Mouse (Mus musculus) brain, adult 2 months (tissue): ENCODE measurements around the gene Map3k12.
A peak's percentile ranks its signal among the peaks of the same experiment; 100 is the strongest.

Experiments used
- DNase-seq: peaks from one replicate; pipeline ENCODE4 v3.0.0; 2011; ENCODE audit warnings: low read depth, low spot score

Map3k12 gene

DNA sequence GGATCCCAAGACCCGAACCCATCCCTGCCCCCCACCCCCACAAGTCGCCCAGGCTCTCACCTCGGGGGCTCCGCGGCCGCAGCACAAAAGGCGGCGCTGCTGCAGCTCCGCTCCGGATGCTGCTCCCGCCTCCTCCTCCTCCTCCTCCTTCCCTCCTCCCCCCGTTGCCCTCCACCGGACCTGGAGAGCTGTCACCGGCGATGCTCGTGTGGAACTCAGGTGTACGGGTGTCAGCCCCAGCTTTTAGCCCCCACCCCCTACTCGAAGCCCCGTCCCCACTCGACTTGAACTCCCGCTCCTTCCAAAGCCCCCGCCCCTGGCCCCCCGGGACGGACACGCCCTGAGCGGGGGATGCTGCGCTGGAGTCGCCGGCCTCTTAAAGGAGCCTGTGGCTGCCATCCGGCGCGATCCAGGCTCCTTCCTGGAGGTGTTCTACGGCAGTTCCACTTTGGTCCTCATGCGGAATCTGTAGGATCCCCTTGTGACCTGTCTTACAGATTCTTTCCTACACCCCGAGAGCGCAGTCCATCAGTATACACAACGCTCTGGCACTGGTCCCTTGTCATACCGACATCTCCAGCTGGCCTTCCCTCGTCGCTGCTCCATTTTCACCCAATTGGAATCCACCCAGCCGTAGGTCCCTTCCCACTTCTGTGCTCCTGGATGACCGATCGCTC, at the start of gene Map3k12:
TSS of gene Map3k12 (minus strand) at position 337 of the 677 bp plus-strand sequence.
- peak; percentile 94 for DNase-seq

DNA sequence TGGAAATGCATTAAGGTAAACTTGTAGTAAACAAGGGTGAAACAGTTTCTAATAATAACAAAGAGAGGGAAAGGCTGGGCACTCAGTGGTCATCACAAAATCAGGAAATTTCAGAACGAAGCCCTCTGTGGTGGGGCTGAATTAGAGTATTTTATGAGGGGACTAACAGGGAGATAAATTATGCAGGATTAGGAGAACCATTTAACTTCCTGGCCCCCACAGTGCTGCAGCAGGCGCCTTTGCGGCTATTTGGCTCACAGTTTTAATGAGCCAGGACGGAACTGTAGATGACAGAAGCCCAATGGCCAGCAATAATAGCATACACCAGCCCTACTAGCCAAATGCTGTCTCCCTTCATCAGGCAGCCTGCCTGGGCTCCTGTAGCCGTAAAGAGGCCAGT, 46.8 kb upstream of the Map3k12 start:
- peak; percentile 70 for DNase-seq

DNA sequence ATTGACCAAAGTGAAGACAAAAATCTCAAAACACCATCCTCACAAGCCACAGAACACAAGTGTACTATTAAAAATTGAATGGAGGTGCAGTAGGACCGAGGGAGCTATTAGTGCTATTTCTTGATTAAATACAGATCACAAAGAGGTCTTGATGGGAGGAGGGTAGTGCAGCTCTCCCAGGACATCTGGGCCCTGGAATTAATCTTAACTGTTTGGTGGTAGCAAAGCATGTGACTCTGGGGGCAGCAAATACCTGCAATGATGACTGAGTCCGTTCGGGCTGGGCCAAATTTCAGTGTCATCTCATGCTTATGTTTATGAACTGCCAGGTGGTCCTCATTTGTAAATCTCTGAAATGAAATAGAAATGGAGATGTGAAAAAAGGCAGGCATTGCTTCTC, 46.2 kb upstream of the Map3k12 start:
- DNase-seq, result no peak

- DNase-seq, result no peak
Measured at GRCm38 (mm10) chr15:102562491-102562890, 45.6 kb upstream of the Map3k12 start.

- DNase-seq, result peak; percentile 59
Measured at GRCm38 (mm10) chr15:102557580-102557979, 40.7 kb upstream of the Map3k12 start.

- no peak for DNase-seq
Measured at GRCm38 (mm10) chr15:102555581-102555980, 38.7 kb upstream of the Map3k12 start.

GRCm38 (mm10) chr15:102552599-102552998, 35.7 kb upstream of the Map3k12 start:
- DNase-seq, result no peak

DNA sequence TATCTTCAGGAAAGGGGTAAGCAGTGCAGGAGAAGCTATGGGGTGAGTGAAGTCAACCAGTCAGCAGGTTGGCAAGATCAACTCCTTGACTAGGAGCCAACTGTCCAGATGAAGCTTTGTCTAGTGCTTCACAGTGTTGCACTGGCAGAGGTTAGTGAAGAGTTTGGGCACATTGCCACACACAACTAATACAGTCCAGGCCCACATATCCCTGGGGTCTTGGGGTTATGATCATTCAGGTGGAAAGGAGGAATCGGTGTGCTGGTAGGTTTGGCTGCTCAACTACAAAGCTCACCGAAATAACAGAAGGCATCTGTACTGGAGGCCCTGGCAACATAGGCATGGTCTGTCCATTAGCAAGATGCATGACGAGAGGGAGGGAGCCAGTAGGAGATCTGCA, 30.6 kb upstream of the Map3k12 start:
- peak; percentile 98 for DNase-seq

DNA sequence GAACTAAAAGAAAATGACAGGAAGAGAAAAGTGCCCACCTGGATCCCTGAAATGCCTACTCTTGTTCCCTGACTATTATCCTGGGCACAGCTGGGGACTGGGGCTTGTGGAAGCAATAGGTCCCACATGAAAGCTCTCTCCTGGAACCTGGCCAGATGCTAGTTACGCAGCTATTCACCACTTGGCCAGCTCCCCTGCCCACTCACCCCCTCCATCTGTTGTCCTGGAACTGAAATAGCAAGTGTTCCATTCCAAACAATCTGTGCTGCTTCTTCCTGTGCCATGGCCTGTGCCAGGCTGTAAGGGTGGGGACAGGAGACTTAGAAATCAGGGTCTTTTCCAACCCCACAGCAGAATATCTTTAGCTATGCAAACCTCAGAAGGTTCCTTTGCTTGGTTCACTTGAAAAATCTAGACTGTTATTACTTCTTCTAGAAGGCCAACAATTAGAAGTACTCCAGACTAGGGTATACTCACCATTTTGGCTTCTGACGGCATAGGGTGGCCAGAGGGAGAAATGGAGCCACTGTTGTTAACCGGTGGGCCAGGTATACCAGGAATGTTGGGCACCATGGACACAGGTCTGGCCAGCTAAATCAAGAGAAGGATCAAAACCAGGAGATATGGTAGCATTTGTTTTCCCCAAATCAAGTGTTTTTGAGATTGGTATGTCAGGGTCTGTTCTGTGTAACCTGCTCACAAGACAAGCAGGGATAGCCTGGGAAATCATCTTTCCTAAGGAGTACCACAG, 30.0 kb upstream of the Map3k12 start:
- DNase-seq, result peak; percentile 100

DNA sequence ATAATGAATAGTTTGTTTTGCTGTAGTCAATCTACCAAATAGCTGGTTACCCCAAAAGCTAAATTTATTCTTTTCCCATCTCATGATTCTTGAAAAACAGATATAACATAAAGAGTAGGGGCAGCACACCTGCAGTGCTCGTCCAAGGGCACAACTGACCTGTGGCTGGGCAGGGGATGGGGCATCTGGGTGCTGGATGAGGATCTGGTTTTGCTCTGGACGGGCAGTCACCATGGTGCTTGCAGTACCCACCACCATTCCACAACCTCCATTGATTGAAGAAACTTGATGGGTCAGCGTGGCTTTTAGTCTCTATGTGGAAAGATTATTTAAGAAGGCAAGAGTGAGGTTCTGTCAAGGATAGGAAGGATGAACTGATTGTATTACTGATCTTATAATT, 29.4 kb upstream of the Map3k12 start:
- no peak for DNase-seq

- peak; percentile 99 for DNase-seq
Measured at GRCm38 (mm10) chr15:102544801-102545200, 27.9 kb upstream of the Map3k12 start.

DNA sequence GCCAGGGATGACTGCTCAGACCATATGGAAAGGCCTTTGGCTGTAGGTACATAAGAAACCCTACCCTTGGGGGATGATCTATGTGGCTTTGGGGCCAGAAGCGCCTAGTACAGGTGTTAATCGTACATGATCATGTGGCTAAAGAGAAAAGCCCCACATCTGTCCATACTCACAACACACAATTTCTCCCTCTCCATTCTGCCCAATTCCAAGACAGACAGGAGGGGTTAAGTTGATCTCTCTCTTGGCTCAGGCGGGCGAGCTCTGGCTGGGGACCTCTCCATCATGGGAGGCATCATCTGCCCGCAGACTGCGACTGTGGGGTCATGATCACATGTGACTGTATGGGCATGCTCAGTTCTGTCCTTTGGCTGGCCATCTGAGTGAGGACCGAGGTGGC, 17.1 kb upstream of the Map3k12 start:
- no peak for DNase-seq

DNA sequence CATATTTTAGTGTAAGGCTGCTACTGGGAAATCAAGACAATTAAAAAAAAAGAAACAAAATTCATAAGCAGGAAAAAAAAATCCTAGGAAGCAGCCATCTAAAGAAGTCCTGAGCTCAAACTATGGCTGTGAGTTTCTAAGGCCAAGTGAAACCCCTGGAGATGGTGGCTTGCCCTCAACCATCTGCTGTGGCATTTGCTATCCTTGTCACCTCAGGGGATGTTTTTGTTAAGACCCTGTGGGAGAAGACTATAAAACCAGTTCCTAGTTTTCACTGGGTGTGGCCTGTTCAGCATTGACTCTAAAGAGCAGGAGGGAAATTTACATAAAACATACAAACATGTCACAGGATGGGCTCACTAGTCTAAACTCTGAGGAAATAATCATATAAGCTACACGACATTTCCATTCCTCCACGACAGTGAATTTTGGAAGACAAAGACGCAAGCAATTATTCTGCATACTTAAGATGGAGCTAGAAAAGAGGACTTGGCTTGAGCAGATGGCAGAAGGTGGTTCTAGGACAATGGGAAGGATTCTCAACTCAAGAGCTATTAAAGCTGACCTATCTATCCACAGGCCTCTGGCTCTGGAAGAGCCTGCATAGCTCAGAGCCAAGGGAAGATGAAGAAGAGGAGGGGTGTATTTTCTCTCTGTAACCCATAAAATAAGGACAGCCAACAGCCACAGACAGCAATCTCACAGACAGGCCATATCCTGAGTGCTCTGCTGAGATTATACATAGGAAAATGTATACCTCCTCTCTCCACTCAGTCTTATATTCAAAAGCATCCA, 15.4 kb upstream of the Map3k12 start:
- DNase-seq, result peak; percentile 95

DNA sequence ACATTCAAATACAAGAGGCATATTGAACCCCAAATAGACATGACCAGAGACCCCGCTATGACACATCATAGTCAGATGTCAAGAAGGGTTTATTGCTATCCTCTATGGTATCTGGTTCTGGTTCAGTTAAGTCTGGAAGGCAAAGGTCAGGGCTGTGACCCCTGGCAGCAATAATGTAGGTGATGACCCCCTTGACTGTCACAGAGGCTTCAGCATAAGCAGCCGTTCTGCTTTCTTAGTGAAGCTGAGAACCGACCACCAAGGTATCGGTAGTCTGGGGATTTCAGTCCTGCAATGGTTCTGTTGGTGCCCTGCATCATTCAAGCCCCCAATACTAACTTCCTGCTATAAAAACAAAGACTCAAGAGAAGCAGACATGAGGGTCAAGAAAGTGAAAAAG, 14.7 kb upstream of the Map3k12 start:
- no peak for DNase-seq

- DNase-seq, result no peak
Measured at GRCm38 (mm10) chr15:102530566-102530965, 13.7 kb upstream of the Map3k12 start.

GRCm38 (mm10) chr15:102528396-102528795, 11.5 kb upstream of the Map3k12 start:
- no peak for DNase-seq

DNA sequence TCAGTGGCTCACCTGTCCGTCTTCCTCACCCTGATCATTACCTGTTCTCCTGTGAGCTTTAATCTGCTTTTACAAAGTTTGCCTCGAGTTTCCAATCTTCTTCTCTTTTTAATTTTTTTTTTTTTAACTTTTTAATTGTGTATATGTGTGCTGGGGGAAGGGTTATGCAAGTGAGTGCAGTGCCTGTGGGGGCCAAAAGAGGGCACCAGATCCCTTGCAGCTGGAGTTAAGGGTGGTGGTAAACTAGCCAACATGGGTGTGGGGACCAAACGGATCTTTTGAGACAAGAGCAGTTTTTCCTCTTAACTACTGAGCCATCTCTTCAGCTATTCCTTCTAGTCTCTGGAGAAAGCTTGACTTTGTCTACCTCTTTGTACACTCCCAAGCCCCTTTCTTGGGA, 11.1 kb upstream of the Map3k12 start:
- no peak for DNase-seq

GRCm38 (mm10) chr15:102526111-102527002, 9.5 kb upstream of the Map3k12 start:
- DNase-seq, result no peak

DNA sequence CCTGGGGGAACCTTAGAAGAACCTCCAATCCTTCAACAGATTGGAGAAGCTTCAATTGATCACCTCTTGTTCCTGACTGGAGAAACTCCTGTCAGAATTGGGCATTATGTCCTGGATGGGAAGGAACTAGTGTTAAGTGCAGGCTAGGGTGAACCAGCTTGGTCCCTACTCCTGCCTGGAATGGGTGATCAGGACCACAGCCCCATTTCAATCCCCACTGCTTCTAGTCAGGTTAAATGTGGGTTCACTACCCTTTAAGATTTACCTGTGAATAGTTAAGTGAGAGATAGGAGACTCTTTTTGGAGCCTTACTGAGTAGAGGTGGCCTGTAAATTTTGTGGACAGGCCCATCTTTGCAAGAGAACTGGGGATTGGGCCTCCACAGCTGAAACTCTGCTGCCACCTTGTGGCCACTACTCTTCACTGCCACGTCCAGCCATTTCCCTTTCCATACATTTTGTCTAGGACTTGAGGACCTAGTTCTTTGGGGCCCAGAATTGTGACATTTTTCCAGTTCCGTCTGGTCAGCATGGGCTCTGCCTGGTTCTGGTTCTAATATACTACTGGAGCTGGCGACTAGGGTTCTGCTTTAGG, 8.1 kb upstream of the Map3k12 start, which contains the start of gene Npff:
TSS of gene Npff (minus strand) at position 51 of the 594 bp plus-strand sequence.
- DNase-seq, result peak; percentile 92

DNA sequence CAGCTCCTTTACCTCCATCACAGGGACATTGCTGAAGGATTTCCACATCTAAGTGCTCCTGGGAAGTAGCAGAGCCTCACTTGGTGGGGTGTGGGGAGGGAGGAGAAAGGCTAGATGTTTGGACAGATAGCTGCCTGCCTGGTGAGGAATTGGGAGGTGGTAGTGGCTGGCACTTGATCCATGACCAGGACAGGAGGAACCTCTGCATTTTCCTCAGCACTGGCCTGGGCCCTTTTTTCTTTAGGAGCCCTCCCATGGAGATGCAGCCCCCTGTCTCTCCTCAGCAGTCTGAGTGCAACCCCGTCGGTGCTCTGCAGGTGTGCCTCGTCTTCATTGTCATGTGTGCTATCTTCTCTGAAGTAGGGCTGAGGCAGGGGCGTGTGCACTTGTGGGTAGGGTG, 4.6 kb upstream of the Map3k12 start:
- DNase-seq, result no peak

- DNase-seq, result peak; percentile 60
Measured at GRCm38 (mm10) chr15:102520416-102520815, 3.6 kb upstream of the Map3k12 start.
